Comparison of ENCODE assay signal across 8 mouse cellular contexts in the genomic region with DNA sequence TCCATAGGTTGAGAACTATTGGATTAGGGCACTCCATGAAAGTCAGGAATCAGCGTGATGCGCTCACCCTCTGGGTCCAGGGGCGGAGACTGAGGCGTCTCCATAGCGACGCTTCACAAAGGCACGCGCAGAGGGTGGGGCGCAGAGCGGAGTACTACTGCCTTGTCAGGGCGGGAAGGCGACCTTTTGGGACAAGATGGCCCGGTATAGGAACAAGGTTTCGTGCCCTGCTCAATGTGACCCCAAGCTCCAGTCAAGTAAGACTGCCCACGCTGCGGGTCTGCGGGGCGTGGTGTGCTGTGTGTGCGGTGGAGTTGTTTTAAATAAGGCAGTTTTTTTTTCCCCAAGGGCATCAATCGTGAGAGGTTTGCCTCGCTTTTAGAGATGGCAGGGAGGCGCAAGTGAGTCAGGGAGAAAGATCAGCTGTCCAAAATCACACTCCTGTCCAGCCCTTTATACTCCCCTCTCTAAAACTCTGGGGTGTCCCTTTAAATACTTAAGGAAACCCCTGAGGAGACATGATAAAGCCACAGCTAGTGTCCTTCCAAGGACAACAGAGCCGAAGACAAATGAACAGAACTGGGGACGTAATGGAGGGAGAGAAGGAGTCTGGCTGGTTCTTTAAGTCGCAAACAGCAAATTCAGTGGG. TPM values are rescaled to one million over a fixed set of nuclear protein-coding genes. Genes with fewer than 3 reads are reported as not detected.
A peak's percentile ranks its signal among the peaks of the same experiment; 100 is the strongest.
DNase-seq lines count a peak whose midpoint lies in the region; ATAC-seq and TF ChIP-seq lines count a peak whose summit lies in the region.

A gene (plus strand): TSS at position 130 of the 649 bp plus-strand sequence.

- H3K27ac ChIP-seq in forebrain, embryonic 12.5 days: peak within 1 kb of the TSS; percentile 98
- H3K27ac ChIP-seq in heart, postnatal 0 days (ENCODE audit: low read depth): peak within 1 kb of the TSS; percentile 60
- peak within 1 kb of the TSS; percentile 74 for H3K27ac ChIP-seq in layer of hippocampus, adult 2 months
- peak within 1 kb of the TSS; percentile 84 for H3K27ac ChIP-seq in lung, embryonic 15.5 days

- H3K9ac ChIP-seq in forebrain, embryonic 12.5 days: peak within 1 kb of the TSS; percentile 61
- H3K9ac ChIP-seq in heart, postnatal 0 days (replicated peaks; ENCODE audit: low read depth, low read length): 0 out of 2 replicates have a peak within 1 kb of the TSS, but pooled peaks have one; percentile 3
- H3K9ac ChIP-seq in lung, embryonic 15.5 days: peak within 1 kb of the TSS; percentile 30

- peak within 1 kb of the TSS; percentile 40 for H3K4me3 ChIP-seq in forebrain, embryonic 12.5 days (replicated peaks)
- H3K4me3 ChIP-seq in heart, postnatal 0 days (ENCODE audit: low read depth, low read length): peak within 1 kb of the TSS; percentile 41
- peak within 1 kb of the TSS; percentile 58 for H3K4me3 ChIP-seq in layer of hippocampus, adult 2 months
- peak within 1 kb of the TSS; percentile 47 for H3K4me3 ChIP-seq in lung, embryonic 15.5 days

- no peaks in the 10 kb centered on the region for H3K9me3 ChIP-seq in forebrain, embryonic 12.5 days
- H3K9me3 ChIP-seq in heart, postnatal 0 days (replicated peaks; ENCODE audit: control insufficient read depth, low read length): no peaks in the 10 kb centered on the region
- no peaks in the 10 kb centered on the region for H3K9me3 ChIP-seq in lung, embryonic 15.5 days

- TF ChIP-seq CTCF in heart, postnatal 0 days (IDR thresholded peaks at IDR 0.05; ENCODE audit: low read depth): no peak
- no peak for TF ChIP-seq CTCF in layer of hippocampus, adult 2 months (conservative IDR thresholded peaks at IDR 0.05)

- no peaks in the 10 kb centered on the region for H3K36me3 ChIP-seq in forebrain, embryonic 12.5 days (replicated peaks)
- no peaks in the 10 kb centered on the region for H3K36me3 ChIP-seq in heart, postnatal 0 days (replicated peaks; ENCODE audit: control insufficient read depth, insufficient read depth, low read length)
- no peaks in the 10 kb centered on the region for H3K36me3 ChIP-seq in lung, embryonic 15.5 days

- ATAC-seq in forebrain, embryonic 12.5 days (ENCODE audit: low FRiP score): peak; percentile 91
- ATAC-seq in heart, postnatal 0 days (ENCODE audit: insufficient read depth, low read depth): peak; percentile 90
- ATAC-seq in lung, embryonic 15.5 days (ENCODE audit: borderline replicate concordance, extremely low read depth, low FRiP score, low TSS enrichment): peak; percentile 85

- no peak for TF ChIP-seq EP300 in heart, postnatal 0 days (IDR thresholded peaks at IDR 0.05; ENCODE audit: low read depth)

- H3K27me3 ChIP-seq in forebrain, embryonic 12.5 days: no peaks in the 10 kb centered on the region; the same call in 1 of the 2 replicates
- 0 out of 2 replicates have a peak, but pooled peaks cover 7% of the 10 kb centered on the region for H3K27me3 ChIP-seq in heart, postnatal 0 days (ENCODE audit: control insufficient read depth, insufficient read depth, low read length)
- no peaks in the 10 kb centered on the region for H3K27me3 ChIP-seq in lung, embryonic 15.5 days

- H3K4me1 ChIP-seq in forebrain, embryonic 12.5 days: peaks cover 44% of the 10 kb centered on the region
- H3K4me1 ChIP-seq in heart, postnatal 0 days (ENCODE audit: control insufficient read depth, insufficient read depth): no peaks in the 10 kb centered on the region; the same call in 1 of the 2 replicates
- H3K4me1 ChIP-seq in lung, embryonic 15.5 days: peaks cover 46% of the 10 kb centered on the region

- under 1% methylated on average over 25 of the region's 25 CpGs for WGBS in forebrain, embryonic 12.5 days
- WGBS in heart, postnatal 0 days: under 1% methylated on average over 25 of the region's 25 CpGs
- WGBS in lung, embryonic 15.5 days: 0% methylated on average over 25 of the region's 25 CpGs

- peak within 1 kb of the TSS; percentile 66 for H3K4me2 ChIP-seq in forebrain, embryonic 12.5 days
- peak within 1 kb of the TSS; percentile 65 for H3K4me2 ChIP-seq in heart, postnatal 0 days (ENCODE audit: low read depth, low read length)
- H3K4me2 ChIP-seq in lung, embryonic 15.5 days: peak within 1 kb of the TSS; percentile 92

- peak; percentile 90 for DNase-seq in NIH3T3 (ENCODE audit: low read depth)
- peak; percentile 76 for DNase-seq in c-Kit-positive CD71-positive TER-119-negative erythroid progenitor cells, embryonic 14.5 days (ENCODE audit: low read depth)
- DNase-seq in heart, postnatal 0 days (ENCODE audit: low spot score): peak; percentile 76
- peak; percentile 37 to 45 for DNase-seq in layer of hippocampus, adult 2 months (ENCODE audit: low spot score in 2 of 2)
- peak; percentile 24 for DNase-seq in ovary, postnatal 10 days (ENCODE audit: low spot score)
- DNase-seq in urinary bladder, postnatal 25 days (ENCODE audit: low spot score): peak; percentile 54

RNA-seq across cellular contexts. Expression of the gene that starts here (rescaled TPM):
- 2.0 and 2.9 TPM in 2 replicates for polyA plus RNA-seq in forebrain, embryonic 12.5 days (2016; fragmentation: Nextera tagmentation; extraction: Ambion mirVana)
- 0.62 TPM in 1 of 2 replicates, not detected in the other for total RNA-seq in heart, postnatal 0 days (2014; rRNA removed; ENCODE audit: low replicate concordance)
- 0.08 and 0.18 TPM in 2 replicates for polyA plus RNA-seq in heart, postnatal 0 days (2015; fragmentation: Nextera tagmentation; extraction: Ambion mirVana)
- under 1 TPM; 0.49 to 0.69 TPM for total RNA-seq in layer of hippocampus, adult 2 months (2021)
- 1.4 and 1.7 TPM in 2 replicates for polyA plus RNA-seq in lung, embryonic 15.5 days (2015; fragmentation: Nextera tagmentation; extraction: Ambion mirVana)

Comparison
In these comparisons a context has a peak if more than half of its experiments do, and no peak if none do; other contexts are left out.
1. Peak in every context shown above with its lines: DNase-seq, ATAC-seq, H3K4me3 ChIP-seq and H3K27ac ChIP-seq.
2. Peak in DNase-seq, ATAC-seq, H3K4me3 ChIP-seq, H3K27ac ChIP-seq, H3K9ac ChIP-seq and H3K4me2 ChIP-seq in heart, postnatal 0 days; RNA of the gene not detected or under 1 TPM.
3. Peak in DNase-seq, H3K4me3 ChIP-seq and H3K27ac ChIP-seq in layer of hippocampus, adult 2 months; RNA of the gene not detected or under 1 TPM.
4. DNase-seq: peak in every context shown above with its lines; median percentile 90 in NIH3T3; 76 in c-Kit-positive CD71-positive TER-119-negative erythroid progenitor cells, embryonic 14.5 days; 76 in heart, postnatal 0 days; 54 in urinary bladder, postnatal 25 days; 41 in layer of hippocampus, adult 2 months; 24 in ovary, postnatal 10 days.
5. H3K9ac ChIP-seq: peak in every context shown above with its lines; median percentile 61 in forebrain, embryonic 12.5 days; 30 in lung, embryonic 15.5 days; 3 in heart, postnatal 0 days.